Mouse (Mus musculus) testis, adult 2 months (tissue): ENCODE measurements around the gene Slc17a3.

Experiments used
- CTCF ChIP-seq: fragments of 200-500 bp; IDR thresholded peaks from 2 replicates; pipeline ENCODE4 v1.5.1; 2012; ENCODE audit warnings: low read depth, mild to moderate bottlenecking, inconsistent platforms, low read length, moderate library complexity; ENCODE audit not compliant: control insufficient read depth, insufficient read depth, insufficient replicate concordance
- POLR2A ChIP-seq: fragments of 200-500 bp; IDR thresholded peaks from 2 replicates; pipeline ENCODE4 v1.6.1; 2012; ENCODE audit warnings: low read depth, mild to moderate bottlenecking, inconsistent platforms, low read length, moderate library complexity; ENCODE audit not compliant: control insufficient read depth

- TF ChIP-seq CTCF: no peak
- no peak for TF ChIP-seq POLR2A
These were observed 29.7 kb downstream of the Slc17a3 start for GRCm38 (mm10) chr13:23868790-23869533.
